Mouse (Mus musculus): ENCODE measurements around the gene Abhd16b.
"Not testable (repeated sequence)": the region's sequence is repeated elsewhere in the genome, so short reads cannot be mapped to it uniquely, and the experiment has no call there.

Gene Abhd16b

DNA sequence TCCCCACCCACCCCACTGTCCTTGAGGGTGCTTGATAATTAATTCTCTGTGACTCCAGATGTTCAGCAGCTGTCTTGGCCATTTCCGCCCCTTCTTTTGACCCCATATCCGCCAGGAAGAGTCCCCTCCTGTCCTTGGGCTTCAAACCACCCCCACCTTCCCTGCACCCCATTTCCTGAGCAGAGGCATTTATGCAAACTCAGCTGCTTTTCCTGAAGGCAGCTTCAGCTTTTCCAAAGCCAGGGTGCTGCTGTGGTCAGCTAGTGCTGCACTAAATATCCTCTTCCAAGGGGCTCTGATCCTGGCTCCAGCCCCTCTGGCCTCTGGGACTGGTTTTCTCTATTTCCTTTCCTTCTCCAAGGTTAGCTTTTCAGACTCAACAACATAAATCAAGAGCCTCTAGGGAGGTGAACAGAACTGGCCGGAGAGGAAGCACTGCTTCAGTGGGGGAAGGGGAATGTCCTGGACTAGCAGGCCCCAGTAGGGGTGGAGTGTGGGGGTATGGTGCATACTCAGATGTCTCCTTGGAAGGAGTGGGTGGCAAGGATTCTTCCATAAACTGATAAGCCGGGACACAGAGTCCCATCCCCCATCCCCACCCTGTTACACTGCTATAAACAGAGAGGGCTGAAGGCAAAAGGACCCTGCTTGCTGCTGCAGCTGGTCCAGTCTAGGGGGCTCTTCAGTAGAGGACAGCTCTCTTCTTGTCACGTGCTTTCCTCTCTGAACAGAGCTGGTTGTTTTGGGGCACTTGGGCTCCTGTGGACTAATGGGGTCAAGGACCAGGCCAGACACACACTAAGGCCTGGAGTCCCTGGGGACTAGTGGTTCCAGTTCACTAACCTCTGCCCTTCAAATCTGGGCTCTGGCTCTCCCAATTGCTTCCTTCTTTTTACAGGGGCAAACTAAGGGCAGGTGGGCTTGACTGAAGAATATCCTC, 5.4 kb upstream of the Abhd16b start:
- no peak for DNase-seq (ENCODE audit: low read depth, low spot score)

DNA sequence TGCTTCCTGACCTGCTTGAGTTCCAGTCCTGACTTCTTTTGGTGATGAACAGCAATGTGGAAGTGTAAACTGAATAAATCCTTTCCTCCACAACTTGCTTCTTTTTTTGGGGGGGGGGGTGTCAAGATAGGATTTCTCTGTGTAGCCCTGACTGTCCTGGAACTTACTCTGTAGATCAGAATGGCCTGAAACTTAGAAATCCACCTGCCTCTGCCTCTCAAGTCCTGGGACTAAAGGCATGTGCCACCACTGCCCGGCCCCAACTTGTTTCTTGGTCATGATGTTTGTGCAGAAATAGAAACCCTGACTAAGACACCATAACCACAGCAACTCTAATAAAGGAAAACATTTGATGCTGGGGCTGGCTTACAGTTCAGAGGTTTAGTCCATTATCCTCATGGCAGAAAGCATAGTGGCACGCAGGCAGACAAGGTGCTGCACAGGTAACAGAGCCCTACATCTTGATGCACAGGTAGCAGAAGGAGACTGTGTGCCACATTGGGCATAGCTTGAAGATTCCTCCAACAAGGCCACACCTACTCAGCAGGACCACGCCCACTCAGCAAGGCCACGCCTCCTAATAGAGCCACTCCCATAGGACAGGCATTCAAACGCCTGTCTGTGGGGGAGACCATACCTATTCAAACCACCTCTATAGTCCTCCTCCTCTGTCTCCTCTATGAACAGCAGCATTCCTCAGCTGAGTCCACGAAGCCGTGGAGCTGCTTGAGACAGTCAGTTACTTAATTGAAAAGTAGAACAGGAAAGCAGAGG, 1.4 kb upstream of the Abhd16b start:
- DNase-seq (ENCODE audit: low read depth, low spot score): no peak

DNA sequence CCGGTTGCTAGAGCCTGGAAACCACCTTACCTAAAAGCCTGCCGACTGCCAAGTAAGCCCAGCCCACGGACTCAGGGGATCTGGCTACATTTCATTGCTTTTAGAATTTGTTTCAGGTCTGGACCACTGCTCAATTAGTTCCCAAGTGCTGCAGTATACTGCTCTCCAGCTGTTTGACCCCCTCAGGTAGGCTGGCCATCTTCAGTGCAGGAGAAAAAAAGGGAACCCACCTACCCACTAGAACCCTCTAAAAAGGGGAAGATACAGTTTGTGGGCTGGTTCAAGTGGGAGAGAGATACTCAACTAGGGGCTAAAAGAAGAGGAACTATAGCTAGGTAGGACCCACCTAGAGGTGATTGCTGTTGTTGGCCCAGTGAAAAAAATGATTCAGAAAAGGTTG, 800 bp upstream of the Abhd16b start:
- no peak for DNase-seq (ENCODE audit: low read depth, low spot score)

DNA sequence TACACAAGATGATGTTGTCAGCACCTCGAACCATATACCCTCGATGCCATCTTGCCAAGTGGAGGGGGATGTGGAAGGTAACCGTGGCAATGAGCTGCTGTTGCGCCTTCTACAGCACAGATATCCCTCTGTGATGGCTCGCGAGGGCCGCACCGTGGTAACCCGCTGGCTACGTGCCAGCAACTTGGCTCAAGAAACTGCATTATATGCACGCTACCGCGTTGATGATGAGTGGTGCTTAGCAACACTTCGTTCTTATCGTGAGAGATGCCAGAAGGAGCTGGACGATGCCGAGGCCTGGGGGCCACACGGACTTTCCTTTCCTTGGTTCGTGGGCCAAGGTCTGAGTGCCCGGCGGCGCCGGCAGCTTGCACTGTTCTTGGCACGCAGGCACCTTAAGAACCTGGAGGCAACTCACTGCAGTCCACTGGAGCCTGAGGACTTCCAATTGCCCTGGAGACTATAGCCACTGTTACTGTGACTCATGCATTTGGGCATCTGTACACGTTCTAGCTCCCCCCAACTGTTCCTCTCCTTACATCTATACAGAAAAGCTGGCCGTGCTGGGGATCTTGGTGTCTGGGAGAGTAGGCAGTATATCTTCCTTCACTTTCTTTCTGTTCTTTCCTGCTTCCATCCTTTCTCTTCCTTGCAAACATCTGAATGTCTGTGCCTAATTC, 1.4 kb downstream of the Abhd16b start:
- no peak for DNase-seq (ENCODE audit: low read depth, low spot score)

DNA sequence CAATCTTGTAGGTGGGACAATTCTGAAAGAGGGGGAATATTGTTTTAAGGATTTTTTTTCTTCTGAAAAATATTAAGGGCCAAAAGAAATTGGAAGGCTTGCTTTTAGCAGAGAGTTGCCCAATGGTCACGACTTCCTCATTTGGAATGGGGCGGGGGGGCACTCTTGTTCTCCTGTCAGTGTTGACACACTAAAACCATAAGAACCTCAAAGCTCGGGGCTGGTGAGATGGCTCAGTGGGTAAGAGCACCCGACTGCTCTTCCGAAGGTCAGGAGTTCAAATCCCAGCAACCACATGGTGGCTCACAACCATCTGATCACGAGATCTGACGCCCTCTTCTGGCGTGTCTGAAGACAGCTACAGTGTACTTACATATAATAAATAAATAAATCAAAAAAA, 2.8 kb downstream of the Abhd16b start:
- not testable (repeated sequence) for DNase-seq (ENCODE audit: low read depth, low spot score)

DNA sequence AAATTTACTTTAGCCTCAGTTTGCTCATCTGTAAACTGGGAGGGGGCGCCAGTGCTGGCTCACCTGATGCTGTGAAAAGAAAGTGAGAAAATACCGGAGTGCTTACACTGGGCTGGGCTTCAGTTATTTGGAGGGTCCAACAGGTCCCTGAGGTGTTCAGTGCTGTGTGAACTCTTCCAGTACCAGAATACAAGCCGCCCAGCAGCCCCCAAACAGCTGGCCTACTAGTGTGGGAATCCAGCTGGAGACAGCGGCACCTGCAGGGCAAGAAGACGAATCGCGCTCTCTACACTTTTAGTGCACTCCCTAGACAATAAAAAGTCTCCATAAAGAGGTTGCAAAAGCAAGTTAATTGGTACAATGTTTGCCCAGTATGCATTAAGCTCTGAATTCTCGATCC, 3.3 kb downstream of the Abhd16b start:
- no peak for DNase-seq (ENCODE audit: low read depth, low spot score)

DNA sequence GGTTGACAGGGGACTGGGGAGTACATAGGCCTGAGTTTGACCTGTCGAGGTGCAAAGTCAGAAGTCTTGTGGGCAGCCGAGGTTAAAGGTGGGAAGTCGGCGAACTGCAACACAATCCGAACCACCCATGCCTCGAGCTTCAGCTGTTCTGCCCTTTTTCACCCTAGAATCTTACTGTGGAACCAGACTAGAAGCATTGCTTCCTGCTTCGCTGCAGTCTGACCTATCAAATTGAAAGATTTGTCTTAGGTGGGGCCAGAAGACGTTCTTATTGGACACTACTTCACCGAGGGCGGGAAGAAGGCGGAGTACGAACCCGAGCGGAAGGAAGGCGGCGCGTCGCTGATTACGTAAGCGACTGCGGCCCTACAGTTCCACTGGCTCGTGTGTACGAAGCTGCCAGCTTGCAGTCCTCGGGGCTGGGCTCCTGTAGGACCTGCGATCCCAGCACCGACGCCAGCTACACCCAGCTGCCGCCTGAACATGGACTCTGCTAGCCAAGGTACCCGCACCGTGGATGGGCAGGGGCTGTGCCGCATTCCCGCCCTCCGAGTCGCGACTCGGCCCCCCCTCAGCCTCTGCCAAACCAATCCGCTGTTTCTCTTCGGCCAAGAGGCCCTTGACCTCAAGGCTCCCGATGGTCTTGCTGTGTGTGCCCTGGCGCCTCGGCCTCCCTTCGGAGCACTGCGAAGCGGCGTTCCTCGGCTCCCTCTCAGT, 4.0 kb downstream of the Abhd16b start, which contains the start of gene Tpd52l2:
Gene Tpd52l2, plus strand, starts transcription at position 312 of the 717 bp plus-strand sequence.
- DNase-seq (ENCODE audit: low read depth, low spot score): peak; percentile 96

DNA sequence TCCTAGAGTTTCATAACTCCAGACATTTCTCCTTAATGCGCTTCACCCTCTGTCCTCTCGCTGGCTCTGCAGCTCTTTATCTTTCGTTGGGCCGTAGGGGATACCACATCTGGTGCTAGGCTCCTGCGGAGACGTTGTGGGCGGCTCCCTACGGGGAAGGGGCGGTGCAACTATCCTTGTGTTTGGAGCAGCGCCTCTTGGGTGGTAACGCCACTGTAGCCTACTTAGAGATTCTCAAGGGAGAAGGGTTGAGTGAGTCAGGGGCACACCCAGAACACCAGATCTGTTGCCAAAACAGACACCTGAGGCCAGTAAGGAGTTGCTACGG, 4.5 kb downstream of the Abhd16b start:
- DNase-seq (ENCODE audit: low read depth, low spot score): no peak

DNA sequence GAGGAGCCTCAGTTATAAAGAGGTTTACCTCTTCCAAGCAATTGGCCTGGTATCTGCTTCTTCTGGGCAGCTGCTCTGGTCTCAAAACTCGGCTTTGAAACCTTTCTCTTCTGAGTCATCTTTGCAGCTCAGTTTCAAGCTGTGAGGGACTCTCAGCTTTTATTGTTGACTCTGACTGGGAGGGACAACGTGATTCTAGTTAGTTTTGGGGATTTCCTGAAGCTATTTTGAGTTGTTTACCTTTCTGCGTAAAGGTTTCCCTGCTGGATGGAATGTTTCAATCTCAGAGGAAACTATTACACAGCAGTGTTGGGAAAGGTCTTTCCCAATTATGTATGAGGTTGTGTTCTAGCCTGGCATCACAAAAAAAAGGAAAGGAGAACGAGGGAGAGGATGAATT, 5.6 kb downstream of the Abhd16b start:
- DNase-seq (ENCODE audit: low read depth, low spot score): no peak

DNA sequence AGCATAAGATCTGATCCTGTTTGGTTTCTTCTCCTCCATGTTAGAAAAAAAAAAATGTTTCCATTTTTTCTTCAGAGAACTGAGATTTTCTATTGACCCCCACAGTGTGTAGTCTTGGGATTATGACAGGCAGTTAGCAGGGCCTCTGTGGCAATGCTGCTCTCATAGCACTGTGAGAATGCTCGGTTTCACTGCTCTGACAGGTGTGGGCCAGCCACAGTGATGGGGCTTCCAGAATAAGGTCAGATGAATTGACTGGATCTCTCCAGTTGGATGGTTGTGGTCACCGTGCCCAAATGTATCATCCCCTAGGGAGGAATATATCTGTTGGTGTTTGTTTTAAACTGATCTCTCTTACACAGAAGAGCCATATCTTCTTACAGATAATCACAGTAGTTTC, 16.2 kb downstream of the Abhd16b start:
- DNase-seq (ENCODE audit: low read depth, low spot score): no peak

DNA sequence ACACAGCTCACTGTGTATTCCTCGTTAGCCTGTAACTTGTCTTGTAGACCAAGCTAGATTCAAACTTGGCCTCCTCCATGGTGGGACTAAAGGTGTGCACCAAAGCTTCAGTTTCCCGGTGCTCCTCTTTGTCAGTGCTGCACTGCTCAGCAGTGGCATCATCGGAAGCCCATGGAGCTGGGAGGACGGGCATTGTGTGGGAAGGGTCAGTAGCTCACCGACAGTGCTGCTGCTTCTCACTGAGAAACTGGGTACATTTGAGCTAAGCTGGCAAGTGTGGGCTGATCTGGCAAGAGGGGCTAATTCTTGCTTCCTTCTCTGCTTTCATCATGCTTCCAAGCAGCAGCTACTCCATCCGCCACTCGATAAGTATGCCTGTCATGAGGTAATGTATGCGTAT, 18.2 kb downstream of the Abhd16b start:
- DNase-seq (ENCODE audit: low read depth, low spot score): no peak

DNA sequence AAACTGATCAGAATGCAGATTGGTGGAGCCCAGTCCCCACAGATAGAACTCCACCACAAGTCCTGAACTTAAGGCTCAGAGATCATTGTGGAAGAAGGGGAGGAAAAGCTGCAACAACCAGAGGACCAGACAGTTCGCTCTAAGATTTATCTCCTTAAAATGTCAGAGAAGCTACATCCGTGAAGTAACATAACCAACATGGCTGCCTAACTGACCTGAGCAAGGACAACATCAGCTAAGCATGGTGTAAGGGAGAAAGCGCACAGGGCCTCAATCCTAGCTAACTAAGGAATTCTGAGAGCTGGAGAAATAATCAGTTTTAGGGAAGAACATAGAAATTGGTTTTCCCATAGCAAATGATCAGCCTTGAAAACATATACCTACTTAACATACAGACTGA, 26.2 kb downstream of the Abhd16b start:
- DNase-seq (ENCODE audit: low read depth, low spot score): no peak

DNA sequence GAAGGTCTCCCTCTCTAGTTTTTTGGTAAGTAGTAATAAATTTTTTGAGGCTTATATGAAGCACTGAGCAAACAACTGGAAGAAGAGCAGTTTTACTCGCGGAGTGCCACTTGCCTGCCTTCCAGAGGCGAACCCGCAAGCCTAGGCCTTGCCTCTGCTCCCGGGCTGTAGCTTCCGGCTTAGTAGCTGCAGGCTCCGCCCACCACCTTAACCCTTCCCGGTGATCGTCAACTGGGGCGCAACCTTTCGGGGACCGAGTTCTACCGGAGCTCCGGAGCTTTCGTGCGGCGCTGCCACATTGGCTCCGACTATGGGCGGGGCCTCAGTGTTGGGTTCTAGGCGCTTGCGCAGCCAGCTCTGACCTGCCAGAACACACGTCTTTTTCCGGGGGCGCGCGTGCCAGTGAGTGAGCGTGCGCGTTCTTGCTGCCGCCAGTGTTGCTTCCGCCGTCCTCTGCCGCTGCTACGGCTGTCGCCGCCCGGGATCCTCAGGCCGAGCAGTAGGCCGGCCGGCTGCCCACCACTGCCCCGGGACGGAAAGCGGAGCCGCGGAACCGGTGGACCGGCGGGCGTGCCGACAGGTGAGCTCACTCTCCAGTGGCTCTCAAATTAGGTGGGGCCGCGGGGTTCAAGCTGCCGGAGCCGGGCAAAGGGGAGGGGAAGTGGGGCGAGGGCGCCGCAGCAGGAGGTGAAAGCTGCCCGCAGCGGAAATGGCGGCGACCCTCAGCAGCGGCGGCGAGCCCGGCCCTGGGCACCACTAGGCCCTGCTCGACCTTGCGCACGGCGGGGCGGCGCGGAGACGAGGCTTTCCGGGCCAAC, 27.3 kb downstream of the Abhd16b start, which contains the start of gene Dnajc5:
Gene Dnajc5, plus strand, starts transcription at position 368 of the 818 bp plus-strand sequence.
- peak; percentile 95 for DNase-seq (ENCODE audit: low read depth, low spot score)

DNA sequence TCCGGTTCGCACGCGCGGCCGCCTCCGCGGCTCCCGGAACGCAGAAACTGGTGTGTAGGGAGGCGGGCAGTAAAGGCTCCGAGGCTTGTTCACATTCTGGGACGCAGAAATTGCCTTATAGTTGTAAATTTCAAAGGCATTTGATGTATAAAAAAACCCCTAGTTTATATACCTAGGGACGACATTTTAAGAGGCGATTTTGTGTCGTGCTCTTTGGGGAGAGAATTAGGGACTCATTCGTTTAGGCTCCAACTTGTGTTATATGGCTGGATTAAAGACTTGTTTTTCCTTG, 27.9 kb downstream of the Abhd16b start:
- no peak for DNase-seq (ENCODE audit: low read depth, low spot score)

DNA sequence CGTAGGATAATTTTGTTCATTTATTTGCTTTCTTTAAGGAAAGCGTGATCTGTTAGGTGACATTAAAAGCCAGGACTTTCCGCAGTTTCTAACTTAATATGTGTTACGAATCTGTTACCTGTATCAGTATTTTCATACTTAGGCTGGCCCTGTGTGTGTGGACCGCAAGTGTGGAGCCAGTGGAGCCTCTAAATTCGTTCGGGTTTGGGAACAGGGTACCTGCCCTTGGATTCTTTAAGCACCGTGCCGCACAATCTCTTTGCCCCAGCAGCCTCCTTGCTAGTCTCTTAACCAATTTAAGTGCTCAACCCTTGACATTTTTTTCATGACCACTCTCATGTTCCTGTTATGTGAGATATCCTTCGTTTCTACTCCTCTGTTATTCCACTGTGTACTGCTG, 28.5 kb downstream of the Abhd16b start:
- no peak for DNase-seq (ENCODE audit: low read depth, low spot score)

DNA sequence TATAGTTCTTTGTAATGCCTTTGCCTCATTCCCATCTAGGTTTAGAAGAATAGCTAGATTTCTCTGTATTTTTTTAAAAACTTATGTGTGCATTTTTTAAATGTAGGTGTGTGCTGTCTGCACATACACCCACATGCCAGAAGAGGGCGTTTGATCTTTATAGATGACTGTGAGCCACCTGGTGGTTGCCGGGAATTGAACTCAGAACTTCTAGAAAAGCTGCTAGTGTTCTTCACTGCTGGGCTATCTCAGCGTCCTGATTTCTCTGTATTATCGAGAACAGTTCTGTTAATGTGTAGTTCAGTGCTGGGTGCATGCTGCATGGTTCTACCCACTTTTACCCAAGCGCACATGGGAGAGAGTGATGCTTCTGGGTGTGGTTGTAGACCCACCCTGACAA, 29.8 kb downstream of the Abhd16b start:
- DNase-seq (ENCODE audit: low read depth, low spot score): no peak

DNA sequence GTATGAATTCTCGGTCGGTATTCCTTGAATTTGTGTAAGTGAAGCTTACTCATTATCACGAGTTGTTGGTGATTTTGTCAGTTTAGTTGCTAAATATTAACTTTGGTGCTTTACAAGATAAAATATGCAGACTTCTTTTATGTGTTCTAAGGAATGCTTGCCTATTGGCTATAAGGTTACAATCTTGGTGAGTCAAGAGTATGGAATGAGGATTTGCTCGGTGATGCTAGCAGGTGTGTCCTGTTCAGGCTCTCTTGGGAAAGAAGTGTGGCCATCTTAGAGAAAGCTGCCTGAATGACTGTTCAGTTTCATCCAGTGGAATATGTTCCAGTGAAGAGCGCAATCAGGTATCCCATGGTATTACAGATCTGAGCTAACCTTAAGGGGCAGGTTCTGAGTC, 32.5 kb downstream of the Abhd16b start:
- no peak for DNase-seq (ENCODE audit: low read depth, low spot score)

DNA sequence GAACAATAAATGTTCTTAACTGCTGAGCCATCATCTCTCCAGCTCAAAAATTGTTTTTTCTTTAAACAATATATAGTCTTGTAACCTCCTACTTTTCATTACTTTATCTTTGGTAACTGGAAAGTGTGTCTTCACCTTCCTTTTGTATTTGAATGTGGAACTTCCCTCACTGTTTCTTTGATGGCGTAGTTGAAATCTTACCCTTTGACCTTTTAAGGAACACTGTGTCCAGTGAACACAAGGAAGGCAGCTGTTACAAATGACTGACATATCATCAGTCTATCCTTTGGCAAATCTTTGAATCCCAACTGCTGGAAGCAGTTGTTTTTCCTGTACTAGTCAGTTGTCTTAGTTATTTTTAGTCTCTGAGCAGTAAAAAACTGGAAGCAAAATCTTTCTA, 36.1 kb downstream of the Abhd16b start:
- DNase-seq (ENCODE audit: low read depth, low spot score): no peak

DNA sequence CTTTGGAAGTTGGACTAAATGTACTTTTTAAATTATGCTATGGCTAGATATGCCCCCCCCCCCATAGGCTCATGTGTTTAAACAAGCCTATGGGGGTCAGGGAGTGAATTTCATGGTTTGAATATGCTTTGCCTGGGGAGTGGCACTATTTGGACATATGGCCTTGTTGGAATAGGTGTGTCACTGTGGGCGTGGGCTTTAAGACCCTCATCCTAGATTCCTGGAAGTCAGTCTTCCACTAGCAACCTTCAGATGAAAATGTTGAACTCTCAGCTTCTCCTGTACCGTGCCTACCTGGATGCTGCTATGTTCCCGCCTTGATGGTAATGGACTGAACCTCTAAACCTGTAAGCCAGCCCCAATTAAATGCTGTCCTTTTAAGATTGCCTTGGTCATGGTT, 39.6 kb downstream of the Abhd16b start:
- DNase-seq (ENCODE audit: low read depth, low spot score): no peak

DNA sequence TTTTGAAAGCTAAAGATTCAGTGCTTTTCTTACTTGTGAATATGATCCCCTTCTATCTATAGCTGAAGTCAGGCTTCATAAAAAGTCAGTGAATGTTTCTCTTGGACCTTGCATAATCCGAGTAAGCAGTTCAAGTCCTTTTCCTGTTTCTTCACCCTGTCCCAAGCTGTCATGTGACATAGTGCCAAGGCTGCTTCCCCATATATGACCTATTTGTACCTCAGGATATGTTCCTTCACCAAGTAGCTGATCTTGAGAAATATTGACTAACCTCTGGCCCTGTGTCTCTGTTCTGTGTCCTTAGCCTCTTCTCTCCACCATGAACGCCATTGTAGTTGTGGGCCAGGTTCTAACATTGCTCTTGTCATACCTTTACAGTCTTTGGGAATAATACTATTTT, 43.4 kb downstream of the Abhd16b start:
- DNase-seq (ENCODE audit: low read depth, low spot score): no peak

DNA sequence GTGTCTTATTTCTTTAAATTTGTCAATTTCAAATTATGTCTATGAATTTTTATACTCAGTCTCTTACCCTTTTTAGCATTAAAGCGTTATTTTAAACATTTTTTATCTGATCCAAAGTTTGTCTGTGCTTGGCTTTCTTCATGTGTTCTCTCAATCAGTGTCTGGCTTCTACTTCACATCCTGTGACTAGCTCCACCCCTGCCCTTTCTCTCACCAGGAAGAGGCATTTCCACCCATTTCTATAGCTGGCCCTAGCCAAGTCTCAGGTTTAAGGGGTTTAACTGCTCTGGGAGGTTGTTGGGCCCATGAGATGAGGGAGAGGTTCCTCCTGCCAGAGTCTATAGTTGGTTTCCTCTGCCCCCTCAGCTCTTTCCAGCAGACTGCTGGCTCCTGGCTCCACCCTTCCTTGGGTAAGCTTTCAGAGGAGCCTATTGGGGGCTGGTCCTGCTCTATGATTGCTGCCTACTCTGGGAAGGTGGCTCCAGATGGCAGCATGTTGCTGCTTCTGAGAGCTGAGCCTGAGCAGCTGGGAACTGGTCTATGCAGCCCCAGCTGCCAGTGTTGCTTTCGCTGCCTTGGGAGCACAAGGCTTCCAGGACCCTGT, 44.5 kb downstream of the Abhd16b start:
- no peak for DNase-seq (ENCODE audit: low read depth, low spot score)

All from brain, embryonic 18.5 days (tissue).